Mouse (Mus musculus): ENCODE measurements around the gene Zfp652.

Zfp652 gene

DNA sequence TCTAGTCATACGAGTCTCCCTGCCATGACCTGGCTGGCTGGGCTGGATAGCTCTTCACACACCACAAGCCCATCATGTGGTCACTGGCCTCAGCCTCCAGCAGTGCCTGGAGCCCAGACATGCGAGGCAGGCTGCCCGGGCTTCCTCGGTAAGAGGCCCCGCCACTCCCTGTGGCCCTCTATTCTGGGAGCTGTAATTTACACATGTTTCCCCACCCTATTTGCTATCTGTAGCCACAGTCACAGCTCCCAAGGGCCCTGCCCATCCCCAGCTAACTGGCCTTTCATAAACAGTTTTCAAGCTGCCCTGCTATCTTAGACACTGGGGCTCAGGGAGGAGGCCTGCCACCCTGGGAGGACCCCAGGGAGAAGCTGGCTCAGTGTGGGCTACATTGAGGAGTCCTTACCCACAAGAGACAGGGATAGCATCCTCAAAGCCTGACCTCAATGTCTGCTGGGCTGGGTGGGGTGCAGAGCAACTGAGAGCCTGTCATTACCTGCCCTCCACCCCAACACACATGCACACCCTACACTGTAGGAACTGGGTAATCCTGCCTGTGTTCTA is 96.1 kb downstream of the Zfp652 start:
- DNase-seq (ENCODE audit: low read depth, low spot score) = peak; percentile 83

GRCm38 (mm10) chr11:95809603-95810002 is 97.1 kb downstream of the Zfp652 start:
- no peak for DNase-seq (ENCODE audit: low read depth, low spot score)

DNA sequence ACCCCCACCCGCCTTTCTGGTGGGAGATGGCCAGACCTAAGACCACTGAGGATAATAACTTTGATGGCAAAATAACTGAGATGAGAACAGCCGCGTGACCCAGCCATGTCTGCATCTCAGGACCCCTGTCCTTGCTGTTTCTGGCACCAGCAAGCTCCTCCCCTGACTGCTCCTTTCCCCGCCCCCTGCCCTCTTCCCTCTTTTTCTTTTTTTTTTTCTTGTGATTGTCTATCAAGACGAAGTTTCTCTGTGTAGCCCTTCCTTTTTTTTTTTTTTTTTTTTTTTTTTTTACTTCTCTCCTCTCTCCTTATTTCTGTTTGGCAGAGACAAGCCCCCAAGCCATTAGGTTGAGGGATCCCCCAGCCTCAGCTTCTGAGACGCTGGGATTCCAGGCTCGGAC is 98.4 kb downstream of the Zfp652 start:
- DNase-seq (ENCODE audit: low read depth, low spot score) = no peak

- no peak for DNase-seq (ENCODE audit: low read depth, low spot score)
Measured at GRCm38 (mm10) chr11:95811741-95812140, 99.3 kb downstream of the Zfp652 start.

DNA sequence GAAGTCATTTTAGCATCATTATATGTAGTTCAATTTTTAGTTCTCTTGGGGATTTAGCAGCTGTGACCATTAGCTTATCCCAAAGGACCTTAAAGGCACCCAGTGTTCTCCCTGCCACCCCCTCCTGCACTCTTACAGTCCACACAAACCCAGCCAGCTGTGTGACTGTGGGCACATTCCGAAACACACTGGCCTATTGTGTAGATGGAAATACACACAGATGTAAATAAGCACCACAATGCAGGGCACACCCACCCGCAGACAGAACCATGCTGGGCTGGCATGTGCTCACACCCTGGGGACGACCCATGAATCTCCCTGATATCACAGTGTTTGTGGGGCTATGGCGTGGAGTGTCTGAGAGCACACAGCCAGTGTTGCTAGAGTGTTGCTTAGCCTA is 99.8 kb downstream of the Zfp652 start:
- DNase-seq (ENCODE audit: low read depth, low spot score) = no peak

DNA sequence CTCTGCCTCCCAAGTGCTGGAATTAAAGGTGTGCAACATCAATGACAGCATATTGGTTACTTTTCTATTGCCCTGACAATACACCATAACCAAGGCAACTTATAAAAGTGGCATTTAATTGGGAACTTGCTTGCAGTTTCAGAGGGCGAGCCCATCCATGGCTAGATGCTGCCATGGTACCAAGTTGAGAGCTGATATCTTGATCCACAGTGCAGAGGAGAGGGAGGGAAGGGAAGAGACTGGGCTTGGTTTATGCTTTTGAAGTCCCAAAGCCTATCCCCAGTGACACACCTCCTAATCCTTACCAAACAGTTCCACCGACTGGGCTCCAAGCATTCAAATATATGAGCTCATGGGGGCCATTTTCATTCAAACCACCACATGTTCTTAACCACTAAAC is 101.6 kb downstream of the Zfp652 start:
- no peak for DNase-seq (ENCODE audit: low read depth, low spot score)

- DNase-seq (ENCODE audit: low read depth, low spot score) = no peak
Measured at GRCm38 (mm10) chr11:95814857-95815256, 102.4 kb downstream of the Zfp652 start.

DNA sequence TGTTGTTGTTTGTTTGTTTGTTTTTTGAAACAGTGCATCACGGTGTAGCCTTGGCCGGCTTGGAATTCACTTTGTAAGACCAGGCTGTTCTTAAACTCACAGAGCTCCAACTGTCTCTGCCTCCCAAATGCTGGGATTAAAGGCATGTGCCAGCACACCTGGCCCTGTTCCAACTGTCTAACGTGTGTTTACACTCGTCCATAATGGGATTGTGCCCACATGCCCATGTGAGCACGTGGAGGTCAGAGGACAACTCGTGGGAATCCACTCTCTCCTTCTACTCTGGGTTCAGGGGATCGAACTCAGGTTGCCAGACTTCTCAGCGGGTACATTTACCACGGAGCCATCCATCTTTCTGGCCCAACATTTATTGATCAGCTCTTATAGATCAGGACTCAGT is 102.9 kb downstream of the Zfp652 start:
- DNase-seq (ENCODE audit: low read depth, low spot score) = no peak

GRCm38 (mm10) chr11:95819138-95819537 is 106.7 kb downstream of the Zfp652 start:
- DNase-seq (ENCODE audit: low read depth, low spot score) = no peak

DNA sequence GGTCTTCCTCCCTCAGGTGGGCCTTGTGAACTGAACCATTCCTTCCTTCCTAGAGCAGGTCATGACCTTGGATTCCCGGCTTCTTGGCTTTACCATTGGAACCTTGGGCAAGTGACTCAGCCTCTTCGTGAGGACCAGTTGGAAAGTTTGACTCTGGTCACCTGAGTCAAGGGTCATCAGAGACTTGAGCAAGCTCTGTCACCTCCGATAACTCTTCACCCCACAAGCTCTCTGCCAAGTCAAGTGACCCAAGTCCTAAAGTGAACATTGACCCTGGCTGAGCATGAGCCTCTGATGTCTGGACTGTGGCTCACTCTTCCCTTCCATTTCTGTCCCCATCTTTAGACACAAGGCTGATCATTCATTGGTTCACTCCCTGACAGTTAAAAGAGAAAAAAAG is 109.0 kb downstream of the Zfp652 start:
- no peak for DNase-seq (ENCODE audit: low read depth, low spot score)

GRCm38 (mm10) chr11:95822437-95822836 is 110.0 kb downstream of the Zfp652 start:
- DNase-seq (ENCODE audit: low read depth, low spot score) = no peak

GRCm38 (mm10) chr11:95824071-95824876 is 111.8 kb downstream of the Zfp652 start, which contains the start of gene Phospho1:
Phospho1 (plus strand) TSS chr11:95824499.
- DNase-seq (ENCODE audit: low read depth, low spot score) = peak; percentile 84

DNA sequence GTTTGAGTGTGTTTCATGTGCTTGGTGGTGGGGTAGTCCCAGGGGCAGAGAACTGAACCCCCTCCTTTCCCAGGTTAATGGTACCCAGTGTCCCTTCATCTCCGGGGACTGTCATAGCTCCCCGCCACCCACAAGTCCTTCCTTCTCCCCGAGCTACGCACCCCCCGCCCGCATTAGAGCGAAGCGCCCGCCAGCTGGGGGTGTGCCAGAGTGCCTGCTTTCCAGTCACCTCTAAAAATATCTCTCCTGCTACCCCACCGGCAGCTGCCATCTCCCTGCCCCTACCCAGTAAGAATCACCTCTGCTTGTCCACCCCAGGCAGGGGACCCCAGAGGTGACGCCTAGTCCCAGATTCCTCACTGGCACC is 112.4 kb downstream of the Zfp652 start:
- no peak for DNase-seq (ENCODE audit: low read depth, low spot score)

DNA sequence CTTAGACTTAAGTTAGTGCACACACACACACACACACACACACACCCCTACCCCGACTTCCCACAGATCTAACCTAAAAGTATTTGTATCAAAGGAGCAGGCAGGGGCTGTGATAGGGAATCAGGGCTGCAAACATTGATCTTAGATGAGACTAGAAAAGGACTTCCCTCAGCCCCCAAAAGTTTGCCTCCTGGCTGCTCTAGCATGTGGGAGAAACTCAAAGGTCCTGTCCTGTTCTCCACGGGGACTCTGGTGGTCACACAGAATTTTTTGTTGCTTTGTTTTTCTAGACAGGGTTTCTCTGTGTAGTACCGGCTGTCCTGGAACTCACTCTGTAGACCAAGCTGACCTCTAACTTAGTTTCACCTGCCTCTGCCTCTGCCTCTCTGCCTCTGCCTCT is 113.2 kb downstream of the Zfp652 start:
- no peak for DNase-seq (ENCODE audit: low read depth, low spot score)

DNA sequence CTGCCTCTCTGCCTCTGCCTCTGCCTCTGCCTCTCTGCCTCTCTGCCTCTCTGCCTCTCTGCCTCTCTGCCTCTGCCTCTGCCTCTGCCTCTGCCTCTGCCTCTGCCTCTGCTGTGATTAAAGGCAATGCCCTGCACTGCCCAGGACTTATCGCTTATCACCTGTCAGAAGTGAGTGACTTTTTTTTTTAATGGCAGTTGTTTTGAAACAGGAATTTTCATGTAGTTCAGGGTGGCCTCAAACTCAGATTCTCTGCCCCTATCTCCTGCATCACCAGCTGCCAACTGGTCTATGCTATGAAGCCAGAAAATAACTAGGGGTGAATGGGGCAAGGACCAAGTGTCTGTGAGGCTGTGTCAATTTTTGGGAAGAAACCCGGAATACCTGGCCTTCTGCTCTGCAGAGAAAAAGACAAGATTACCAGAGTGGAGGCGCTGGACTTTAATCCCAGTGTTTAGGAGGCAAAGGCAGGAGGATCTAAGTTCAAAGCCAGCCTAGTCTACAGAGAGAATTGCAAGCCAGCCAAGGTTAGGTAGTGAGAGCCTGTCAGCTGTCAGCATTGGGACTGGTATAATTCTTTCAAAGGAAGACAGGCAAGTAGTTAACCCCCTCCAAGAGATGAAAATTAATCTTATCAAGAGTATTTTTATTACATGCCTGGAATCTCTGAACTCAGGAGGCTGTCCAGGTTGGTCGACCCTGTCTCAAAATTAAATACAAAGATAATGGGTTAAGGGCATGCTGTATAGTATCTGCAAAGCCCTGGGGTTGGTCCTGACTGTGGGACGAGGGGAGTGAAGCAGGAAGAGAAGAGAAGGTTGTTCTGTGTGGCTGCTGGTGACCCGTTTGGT is 114.1 kb downstream of the Zfp652 start:
- no peak for DNase-seq (ENCODE audit: low read depth, low spot score)

- no peak for DNase-seq (ENCODE audit: low read depth, low spot score)
Measured at GRCm38 (mm10) chr11:95827168-95827447, 114.6 kb downstream of the Zfp652 start.

GRCm38 (mm10) chr11:95827464-95828085 is 115.1 kb downstream of the Zfp652 start:
- peak; percentile 73 for DNase-seq (ENCODE audit: low read depth, low spot score)

- DNase-seq (ENCODE audit: low read depth, low spot score) = no peak
Measured at GRCm38 (mm10) chr11:95828181-95828964, 115.9 kb downstream of the Zfp652 start.

- no peak for DNase-seq (ENCODE audit: low read depth, low spot score)
Measured at GRCm38 (mm10) chr11:95829526-95830050, 117.1 kb downstream of the Zfp652 start.

DNA sequence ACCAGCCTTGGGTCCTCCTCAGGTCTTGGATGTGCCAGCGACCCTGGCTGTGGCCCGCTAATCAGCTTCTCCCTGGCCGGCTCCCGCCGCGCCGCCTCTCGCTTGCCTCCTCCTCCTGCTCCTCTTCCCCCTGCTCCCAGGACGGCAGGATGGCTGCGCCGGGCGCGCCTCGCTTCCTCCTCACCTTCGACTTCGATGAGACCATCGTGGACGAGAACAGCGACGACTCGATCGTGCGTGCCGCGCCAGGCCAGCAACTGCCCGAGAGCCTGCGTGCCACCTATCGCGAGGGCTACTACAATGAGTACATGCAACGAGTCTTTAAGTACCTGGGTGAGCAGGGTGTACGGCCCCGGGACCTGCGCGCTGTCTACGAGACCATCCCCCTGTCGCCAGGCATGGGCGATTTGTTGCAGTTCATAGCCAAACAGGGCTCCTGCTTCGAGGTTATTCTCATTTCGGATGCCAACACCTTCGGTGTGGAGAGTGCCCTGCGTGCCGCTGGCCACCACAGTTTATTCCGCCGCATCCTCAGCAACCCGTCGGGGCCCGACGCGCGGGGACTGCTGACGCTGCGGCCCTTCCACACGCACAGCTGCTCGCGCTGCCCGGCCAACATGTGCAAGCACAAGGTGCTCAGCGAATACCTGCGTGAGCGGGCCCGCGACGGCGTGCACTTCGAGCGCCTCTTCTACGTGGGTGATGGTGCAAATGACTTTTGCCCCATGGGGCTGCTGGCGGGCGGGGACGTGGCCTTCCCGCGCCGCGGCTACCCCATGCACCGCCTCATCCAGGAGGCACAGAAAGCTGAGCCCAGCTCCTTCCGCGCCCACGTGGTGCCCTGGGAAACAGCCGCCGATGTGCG is 118.2 kb downstream of the Zfp652 start:
- no peak for DNase-seq (ENCODE audit: low read depth, low spot score)
